Mouse (Mus musculus) forebrain, embryonic 13.5 days (tissue): ENCODE measurements at regions not wholly inside any gene's neighbourhood (a gene's known extent, or its start where the extent isn't known, plus 50 kb on each side); places are given as distances from the start of the nearest gene placed in this dataset.

ENCODE experiments used
- ATAC-seq: fragments of 200-750 bp; cut with Nextera tagmentation; 2 replicates; pipeline ENCODE4 v1.8.0; 2017
- H3K27ac ChIP-seq: fragments of 300-500 bp; sonication (generic); 2 replicates; pipeline ENCODE4 v1.5.1; 2015; ENCODE audit warnings: inconsistent platforms, mild to moderate bottlenecking, moderate library complexity
- H3K27me3 ChIP-seq: fragments of 300-500 bp; sonication (generic); 2 replicates; pipeline ENCODE4 v1.6.1; 2015; ENCODE audit warnings: mild to moderate bottlenecking, inconsistent platforms
- H3K36me3 ChIP-seq: fragments of 300-500 bp; sonication (generic); 2 replicates; pipeline ENCODE4 v1.6.1; 2015; ENCODE audit warnings: mild to moderate bottlenecking, inconsistent platforms; ENCODE audit not compliant: poor library complexity, severe bottlenecking
- H3K4me1 ChIP-seq: fragments of 300-500 bp; sonication (generic); 2 replicates; pipeline ENCODE4 v1.6.1; 2015; ENCODE audit warnings: inconsistent platforms
- H3K4me2 ChIP-seq: fragments of 300-500 bp; sonication (generic); 2 replicates; pipeline ENCODE4 v1.6.1; 2015; ENCODE audit warnings: inconsistent platforms, mild to moderate bottlenecking, moderate library complexity
- H3K4me3 ChIP-seq: fragments of 300-500 bp; sonication (generic); 2 replicates; pipeline ENCODE4 v1.5.1; 2015; ENCODE audit warnings: mild to moderate bottlenecking, inconsistent platforms
- H3K9ac ChIP-seq: fragments of 300-500 bp; sonication (generic); 2 replicates; pipeline ENCODE4 v1.6.1; 2015; ENCODE audit warnings: mild to moderate bottlenecking, inconsistent platforms
- H3K9me3 ChIP-seq: fragments of 300-500 bp; sonication (generic); replicated peaks from 2 replicates; pipeline ENCODE4 v1.6.1; 2016; ENCODE audit warnings: inconsistent platforms
- WGBS: fragments of 180-500 bp; shearing (Covaris S2); methylation state at CpG from one replicate; pipeline ENCODE4 v1.1.7; 2015; 5-methylcytosine and 5-hydroxymethylcytosine counted together

DNA sequence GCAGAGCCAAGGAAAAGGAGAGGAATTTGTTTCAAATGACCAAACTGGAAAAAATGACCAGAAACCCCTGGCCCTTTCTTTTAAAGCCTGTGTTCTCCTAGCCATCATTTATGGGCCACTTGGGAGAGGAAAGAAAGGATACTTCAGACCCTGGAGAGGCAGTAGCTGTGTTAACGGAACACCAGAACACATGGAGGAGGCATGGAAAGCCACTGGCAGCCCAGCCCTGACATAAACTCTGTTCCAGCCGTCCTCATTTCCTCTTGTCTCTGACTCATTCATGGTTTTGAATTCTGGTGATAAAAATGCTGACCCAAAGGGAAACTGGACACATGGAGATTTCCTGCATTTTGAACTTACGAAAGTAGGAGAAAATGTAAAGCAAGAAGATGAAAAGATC lies 295.9 kb downstream of the Fat4 start:
- Histone ChIP-seq H3K4me3 (no peak overlapping the region), H3K36me3 (no peaks in the 10 kb centered on the region), H3K4me1 (no peaks in the 10 kb centered on the region), H3K4me2 (no peak overlapping the region), H3K9me3 (peaks cover 13% of the 10 kb centered on the region; the same call in 1 of the 2 replicates), H3K27me3 (no peaks in the 10 kb centered on the region), H3K27ac (no peak overlapping the region), H3K9ac (no peak overlapping the region)
- 91% methylated on average over 3 of the region's 3 CpGs for WGBS
- no peak for ATAC-seq

DNA sequence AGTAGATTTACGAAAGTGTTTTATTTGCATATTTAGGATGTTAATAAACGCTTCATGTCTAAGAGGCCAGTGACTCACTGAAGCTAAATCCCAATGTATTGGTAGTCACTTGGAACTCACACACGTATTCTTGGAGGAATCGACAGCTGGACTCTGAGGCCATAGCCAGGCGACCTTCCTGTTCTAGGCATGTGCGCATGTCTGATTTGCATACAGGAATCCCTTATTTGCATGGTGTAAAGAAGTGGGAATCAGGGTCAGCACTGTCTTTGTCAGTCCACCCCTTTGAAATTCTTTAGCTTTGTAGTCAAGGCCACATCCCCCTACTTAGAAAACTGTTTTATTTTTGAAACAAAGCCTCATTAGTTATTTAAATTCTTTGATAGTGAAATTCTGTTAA lies 308.4 kb downstream of the Fat4 start:
- no peak overlapping the region for H3K4me2 ChIP-seq
- H3K4me1 ChIP-seq, result no peaks in the 10 kb centered on the region
- WGBS, result 70% methylated on average over 6 of the region's 6 CpGs
- no peak overlapping the region for H3K27ac ChIP-seq
- no peak overlapping the region for H3K4me3 ChIP-seq
- H3K9me3 ChIP-seq, result no peaks in the 10 kb centered on the region
- H3K9ac ChIP-seq, result no peak overlapping the region
- no peaks in the 10 kb centered on the region for H3K36me3 ChIP-seq
- H3K27me3 ChIP-seq, result no peaks in the 10 kb centered on the region
- no peak for ATAC-seq

DNA sequence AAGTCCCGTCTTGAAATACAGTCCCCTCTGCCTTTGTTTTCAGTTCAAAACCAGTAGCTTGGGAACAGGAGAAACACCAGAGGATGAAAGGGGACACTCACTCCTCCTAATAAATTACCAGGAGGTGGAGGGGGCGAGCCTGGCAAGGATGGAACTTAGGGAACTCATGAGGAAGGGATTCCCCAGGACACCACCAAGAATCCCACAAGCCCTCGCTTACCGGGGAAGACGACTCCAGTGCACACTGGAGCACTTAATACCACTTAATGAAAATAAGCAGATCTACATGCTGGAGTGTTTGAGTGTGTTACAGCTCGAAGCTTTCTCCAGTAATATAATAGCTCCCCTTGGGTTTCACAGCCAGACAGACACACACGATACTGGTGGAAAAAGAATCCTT lies 315.9 kb downstream of the Fat4 start:
- Histone ChIP-seq H3K9ac (no peak overlapping the region), H3K4me2 (no peak overlapping the region), H3K36me3 (no peaks in the 10 kb centered on the region), H3K27me3 (no peaks in the 10 kb centered on the region), H3K4me3 (no peak overlapping the region), H3K27ac (no peak overlapping the region), H3K9me3 (no peaks in the 10 kb centered on the region), H3K4me1 (no peaks in the 10 kb centered on the region)
- 43% methylated on average over 7 of the region's 7 CpGs for WGBS
- ATAC-seq, result no peak

DNA sequence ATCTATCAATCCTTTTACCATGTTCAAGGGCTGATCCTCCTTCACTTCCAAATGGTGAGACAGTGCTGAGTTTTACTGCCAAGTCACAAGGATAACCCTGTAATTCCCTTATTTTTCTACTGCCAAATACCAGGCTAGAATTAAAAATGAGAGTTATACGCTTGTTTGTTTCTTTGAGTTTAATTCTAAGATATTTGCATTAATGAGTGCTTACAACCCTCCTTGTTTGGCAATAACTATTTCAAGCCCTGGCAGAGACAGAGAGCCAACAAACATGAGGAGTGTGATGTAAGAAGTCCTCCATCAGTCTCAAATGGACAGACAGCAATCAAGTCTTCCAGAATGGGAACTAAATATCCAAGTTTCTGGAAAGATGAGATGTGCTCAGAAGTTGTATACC lies 321.9 kb downstream of the Fat4 start:
- no peak for ATAC-seq
- Histone ChIP-seq H3K4me1 (peaks cover 28% of the 10 kb centered on the region), H3K4me3 (no peak overlapping the region), H3K27me3 (no peaks in the 10 kb centered on the region), H3K9ac (no peak overlapping the region), H3K27ac (no peak overlapping the region), H3K4me2 (no peak overlapping the region), H3K9me3 (no peaks in the 10 kb centered on the region), H3K36me3 (no peaks in the 10 kb centered on the region)
- 79% methylated on average over 1 of the region's 1 CpGs for whole genome bisulfite sequencing

DNA sequence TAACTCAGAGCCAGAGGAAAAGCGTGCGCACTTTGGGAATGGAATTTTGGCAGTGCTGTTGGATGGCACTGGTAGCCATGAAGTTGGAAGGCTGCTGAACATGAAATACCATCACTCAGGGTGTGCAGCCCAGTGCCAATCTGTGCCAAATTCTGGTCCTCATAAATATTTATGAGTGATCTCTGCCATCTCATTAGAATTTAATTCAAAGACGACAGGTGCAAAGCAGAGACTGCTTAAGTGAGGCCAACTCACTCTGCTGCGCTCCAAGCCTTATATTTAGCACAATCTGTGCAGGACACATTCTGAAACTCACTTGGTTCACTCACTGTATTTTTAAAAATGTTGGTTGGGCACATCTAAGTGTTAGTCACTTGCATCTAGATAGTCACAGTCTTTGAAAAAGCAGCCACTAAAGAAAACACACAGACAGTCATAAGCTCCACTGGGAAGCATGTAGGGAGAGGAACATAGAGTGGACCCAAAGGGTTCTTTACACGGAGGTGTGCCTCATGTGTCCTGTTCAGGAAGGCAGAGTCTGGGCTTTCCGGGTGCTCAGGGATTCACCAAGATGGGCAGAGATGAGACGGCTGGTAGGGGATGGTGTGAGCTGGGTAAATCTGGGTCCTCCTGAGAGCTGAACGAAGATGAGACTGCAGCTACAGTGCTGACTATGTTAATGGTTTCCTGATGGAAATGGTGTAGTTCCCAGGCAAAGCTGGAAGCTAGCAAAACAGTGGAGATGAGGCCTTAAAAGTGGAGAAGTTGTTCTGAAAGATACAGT lies 322.8 kb downstream of the Fat4 start:
- no peaks in the 10 kb centered on the region for H3K36me3 ChIP-seq
- 67% methylated on average over 8 of the region's 8 CpGs for WGBS
- H3K9ac ChIP-seq, result no peak overlapping the region
- H3K4me1 ChIP-seq, result peaks cover 28% of the 10 kb centered on the region
- H3K9me3 ChIP-seq, result no peaks in the 10 kb centered on the region
- ATAC-seq, result peak; percentile 95
- H3K4me2 ChIP-seq, result no peak overlapping the region
- H3K27me3 ChIP-seq, result no peaks in the 10 kb centered on the region
- no peak overlapping the region for H3K4me3 ChIP-seq
- peak overlapping the region; percentile 74 for H3K27ac ChIP-seq

- peaks cover 28% of the 10 kb centered on the region for H3K4me1 ChIP-seq
- WGBS, result 72% methylated on average over 5 of the region's 5 CpGs
- no peaks in the 10 kb centered on the region for H3K9me3 ChIP-seq
- no peaks in the 10 kb centered on the region for H3K27me3 ChIP-seq
- no peak overlapping the region for H3K4me2 ChIP-seq
- H3K36me3 ChIP-seq, result no peaks in the 10 kb centered on the region
- ATAC-seq, result no peak
- H3K27ac ChIP-seq, result no peak overlapping the region
- H3K9ac ChIP-seq, result no peak overlapping the region
- no peak overlapping the region for H3K4me3 ChIP-seq
Measured at GRCm38 (mm10) chr3:39211670-39212069, 324.9 kb downstream of the Fat4 start.

- Histone ChIP-seq H3K9ac (no peak overlapping the region), H3K27me3 (no peaks in the 10 kb centered on the region), H3K27ac (peak overlapping the region; percentile 32; the same call in 1 of the 2 replicates), H3K9me3 (no peaks in the 10 kb centered on the region), H3K4me1 (peaks cover 11% of the 10 kb centered on the region), H3K4me2 (peak overlapping the region; percentile 39), H3K4me3 (no peak overlapping the region), H3K36me3 (no peaks in the 10 kb centered on the region)
- peak; percentile 83 for ATAC-seq
- WGBS, result 13% methylated on average over 10 of the region's 10 CpGs
Measured at GRCm38 (mm10) chr3:39220011-39220706, 333.4 kb downstream of the Fat4 start.

- no peak overlapping the region for H3K27ac ChIP-seq
- H3K9me3 ChIP-seq, result no peaks in the 10 kb centered on the region
- peaks cover 11% of the 10 kb centered on the region for H3K4me1 ChIP-seq
- H3K27me3 ChIP-seq, result no peaks in the 10 kb centered on the region
- WGBS, result 15% methylated on average over 2 of the region's 2 CpGs
- H3K36me3 ChIP-seq, result no peaks in the 10 kb centered on the region
- ATAC-seq, result no peak; the same call in 1 of the 2 replicates
- H3K9ac ChIP-seq, result no peak overlapping the region
- H3K4me3 ChIP-seq, result no peak overlapping the region
- H3K4me2 ChIP-seq, result peak overlapping the region; percentile 39; the same call in 1 of the 2 replicates
Measured at GRCm38 (mm10) chr3:39220707-39221034, 333.9 kb downstream of the Fat4 start.

- no peak overlapping the region for H3K27ac ChIP-seq
- no peaks in the 10 kb centered on the region for H3K36me3 ChIP-seq
- no peaks in the 10 kb centered on the region for H3K27me3 ChIP-seq
- H3K4me1 ChIP-seq, result peaks cover 11% of the 10 kb centered on the region
- no peak for ATAC-seq
- WGBS, result 76% methylated on average over 4 of the region's 4 CpGs
- no peak overlapping the region for H3K4me3 ChIP-seq
- no peak overlapping the region for H3K4me2 ChIP-seq
- no peak overlapping the region for H3K9ac ChIP-seq
- H3K9me3 ChIP-seq, result no peaks in the 10 kb centered on the region
Measured at GRCm38 (mm10) chr3:39222059-39222458, 335.3 kb downstream of the Fat4 start.

DNA sequence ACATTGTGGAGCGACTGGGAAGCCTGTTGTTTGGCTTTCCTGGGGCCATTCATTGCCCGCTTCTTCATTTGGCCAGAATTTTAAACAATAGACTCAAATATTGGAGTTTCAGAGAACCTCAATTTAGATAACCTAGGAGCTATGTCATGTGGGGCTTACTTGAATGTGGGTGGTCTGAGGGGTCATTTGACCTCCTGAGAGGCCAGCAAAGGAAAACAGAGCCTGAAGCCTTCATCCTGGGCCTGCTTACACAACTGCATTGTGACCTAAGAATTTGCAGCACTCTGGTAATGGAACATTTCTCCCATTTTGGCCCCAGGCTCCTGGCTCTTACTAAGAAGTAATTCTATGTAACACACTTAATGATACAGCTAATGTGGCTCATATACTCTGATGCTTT lies 348.2 kb downstream of the Fat4 start:
- Histone ChIP-seq H3K27me3 (no peaks in the 10 kb centered on the region), H3K9me3 (no peaks in the 10 kb centered on the region), H3K27ac (no peak overlapping the region), H3K4me2 (no peak overlapping the region), H3K4me3 (no peak overlapping the region), H3K4me1 (no peaks in the 10 kb centered on the region), H3K36me3 (no peaks in the 10 kb centered on the region), H3K9ac (no peak overlapping the region)
- 77% methylated on average over 2 of the region's 2 CpGs for WGBS
- no peak for ATAC-seq

GRCm38 (mm10) chr3:39248712-39249111 lies 362.0 kb downstream of the Fat4 start:
- H3K27ac ChIP-seq, result peak overlapping the region; percentile 25; the same call in 1 of the 2 replicates
- no peak overlapping the region for H3K4me2 ChIP-seq
- H3K36me3 ChIP-seq, result no peaks in the 10 kb centered on the region
- peaks cover 14% of the 10 kb centered on the region for H3K4me1 ChIP-seq
- H3K9me3 ChIP-seq, result no peaks in the 10 kb centered on the region
- 63% methylated on average over 4 of the region's 4 CpGs for WGBS
- peak; percentile 36; the same call in 1 of the 2 replicates for ATAC-seq
- no peak overlapping the region for H3K9ac ChIP-seq
- H3K4me3 ChIP-seq, result no peak overlapping the region
- H3K27me3 ChIP-seq, result no peaks in the 10 kb centered on the region

GRCm38 (mm10) chr3:39249224-39249892 lies 362.6 kb downstream of the Fat4 start:
- H3K4me3 ChIP-seq, result no peak overlapping the region
- H3K27ac ChIP-seq, result peak overlapping the region; percentile 40; the same call in 1 of the 2 replicates
- H3K27me3 ChIP-seq, result no peaks in the 10 kb centered on the region
- H3K4me1 ChIP-seq, result peaks cover 14% of the 10 kb centered on the region
- 40% methylated on average over 4 of the region's 4 CpGs for WGBS
- no peaks in the 10 kb centered on the region for H3K36me3 ChIP-seq
- no peak overlapping the region for H3K4me2 ChIP-seq
- H3K9me3 ChIP-seq, result no peaks in the 10 kb centered on the region
- peak; percentile 93 for ATAC-seq
- H3K9ac ChIP-seq, result no peak overlapping the region
